Mouse (Mus musculus) kidney, embryonic 15.5 days (tissue): ENCODE results near the gene 9630041A04Rik. TPM values are rescaled to one million over a fixed set of nuclear protein-coding genes. Genes with fewer than 3 reads are reported as not detected.

ENCODE experiments used
- ATAC-seq: fragments of 200-750 bp; cut with Nextera tagmentation; replicated peaks from 2 replicates; pipeline ENCODE4 v1.8.0; 2017; ENCODE audit warnings: moderate TSS enrichment; ENCODE audit not compliant: low FRiP score
- H3K27ac ChIP-seq: fragments of 300-500 bp; sonication (generic); 2 replicates; pipeline ENCODE4 v1.5.1; 2015; ENCODE audit warnings: mild to moderate bottlenecking, inconsistent platforms
- H3K27me3 ChIP-seq: fragments of 300-500 bp; sonication (generic); 2 replicates; pipeline ENCODE4 v1.6.1; 2015; ENCODE audit warnings: inconsistent platforms
- H3K36me3 ChIP-seq: fragments of 300-500 bp; sonication (generic); 2 replicates; pipeline ENCODE4 v1.6.1; 2015; ENCODE audit warnings: inconsistent platforms
- H3K4me1 ChIP-seq: fragments of 300-500 bp; sonication (generic); 2 replicates; pipeline ENCODE4 v1.6.1; 2015; ENCODE audit warnings: inconsistent platforms
- H3K4me2 ChIP-seq: fragments of 300-500 bp; sonication (generic); 2 replicates; pipeline ENCODE4 v1.6.1; 2015; ENCODE audit warnings: moderate library complexity, mild to moderate bottlenecking, inconsistent platforms
- H3K4me3 ChIP-seq: fragments of 300-500 bp; sonication (generic); replicated peaks from 2 replicates; pipeline ENCODE4 v1.5.1; 2015; ENCODE audit warnings: mild to moderate bottlenecking, inconsistent platforms
- H3K9ac ChIP-seq: fragments of 300-500 bp; sonication (generic); 2 replicates; pipeline ENCODE4 v1.6.1; 2015; ENCODE audit warnings: mild to moderate bottlenecking, inconsistent platforms
- H3K9me3 ChIP-seq: fragments of 300-500 bp; sonication (generic); replicated peaks from 2 replicates; pipeline ENCODE4 v1.6.1; 2016; ENCODE audit warnings: inconsistent platforms
- WGBS: fragments of 180-500 bp; shearing (Covaris S2); methylation state at CpG from one replicate; pipeline ENCODE4 v1.1.7; 2015; ENCODE audit warnings: mixed read lengths; 5-methylcytosine and 5-hydroxymethylcytosine counted together
- polyA plus RNA-seq: library from polyadenylated mRNA; unstranded; fragments of >200 nt; fragmentation: Nextera tagmentation; extraction: Ambion mirVana; gene quantifications from 2 replicates; pipeline ENCODE4 v1.2.1, GENCODE M21; 2015

The 9630041A04Rik gene
- polyA plus RNA-seq, 1 experiment from 2014 or later: not detected

DNA sequence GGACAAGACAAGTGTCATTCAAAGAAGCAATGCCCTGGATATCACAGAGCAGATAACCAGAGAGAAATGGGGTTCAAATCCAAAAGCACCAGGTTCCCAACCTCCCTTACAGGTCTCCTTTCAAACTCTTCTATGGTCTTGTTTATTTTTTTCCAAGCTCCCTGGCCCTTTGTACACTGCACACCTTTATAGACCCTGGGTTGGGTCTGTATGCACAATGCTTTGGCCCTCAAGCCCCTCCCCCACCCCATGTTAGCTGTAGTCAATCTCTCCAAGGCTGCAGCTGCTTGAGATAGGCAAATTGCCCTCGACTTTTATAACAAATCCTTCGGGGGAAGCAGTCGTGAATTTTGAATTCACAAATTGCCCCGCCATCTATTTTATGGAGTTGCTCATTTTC is 63.2 kb downstream of the 9630041A04Rik start:
- Histone ChIP-seq H3K27me3 (no peaks in the 10 kb centered on the region), H3K9ac (no peak overlapping the region), H3K4me1 (no peaks in the 10 kb centered on the region), H3K9me3 (no peaks in the 10 kb centered on the region), H3K27ac (no peak overlapping the region), H3K4me2 (no peak overlapping the region), H3K36me3 (no peaks in the 10 kb centered on the region), H3K4me3 (no peak overlapping the region)
- ATAC-seq: no peak
- 54% methylated on average over 4 of the region's 4 CpGs for WGBS

GRCm38 (mm10) chr9:101933946-101934573 is 72.4 kb downstream of the 9630041A04Rik start:
- 63% methylated on average over 8 of the region's 8 CpGs for WGBS
- no peak overlapping the region for H3K4me3 ChIP-seq
- no peaks in the 10 kb centered on the region for H3K27me3 ChIP-seq
- no peak overlapping the region for H3K27ac ChIP-seq
- no peak overlapping the region for H3K9ac ChIP-seq
- no peaks in the 10 kb centered on the region for H3K9me3 ChIP-seq
- H3K4me1 ChIP-seq: no peaks in the 10 kb centered on the region
- H3K36me3 ChIP-seq: no peaks in the 10 kb centered on the region
- no peak for ATAC-seq
- H3K4me2 ChIP-seq: no peak overlapping the region

GRCm38 (mm10) chr9:101934887-101935286 is 73.2 kb downstream of the 9630041A04Rik start:
- H3K27me3 ChIP-seq: no peaks in the 10 kb centered on the region
- H3K36me3 ChIP-seq: no peaks in the 10 kb centered on the region
- no peaks in the 10 kb centered on the region for H3K9me3 ChIP-seq
- H3K4me1 ChIP-seq: no peaks in the 10 kb centered on the region
- H3K4me2 ChIP-seq: no peak overlapping the region
- no peak overlapping the region for H3K4me3 ChIP-seq
- no peak overlapping the region for H3K9ac ChIP-seq
- WGBS: 81% methylated on average over 8 of the region's 8 CpGs
- ATAC-seq: no peak
- no peak overlapping the region for H3K27ac ChIP-seq

- 82% methylated on average over 4 of the region's 4 CpGs for WGBS
- no peaks in the 10 kb centered on the region for H3K9me3 ChIP-seq
Measured at GRCm38 (mm10) chr9:101938066-101938465, 76.4 kb downstream of the 9630041A04Rik start.

GRCm38 (mm10) chr9:101939006-101939405 is 77.4 kb downstream of the 9630041A04Rik start:
- Histone ChIP-seq H3K9me3 (no peaks in the 10 kb centered on the region), H3K27ac (no peak overlapping the region), H3K4me2 (no peak overlapping the region), H3K4me1 (no peaks in the 10 kb centered on the region), H3K4me3 (no peak overlapping the region), H3K36me3 (no peaks in the 10 kb centered on the region), H3K27me3 (0 out of 2 replicates have a peak, but pooled peaks cover 3% of the 10 kb centered on the region), H3K9ac (no peak overlapping the region)
- ATAC-seq: no peak
- WGBS: 75% methylated on average over 5 of the region's 5 CpGs

More at GRCm38 (mm10) chr9:101938066-101938465, 76.4 kb downstream of the 9630041A04Rik start:
- no peaks in the 10 kb centered on the region for H3K27me3 ChIP-seq
- H3K4me1 ChIP-seq: no peaks in the 10 kb centered on the region
- H3K9ac ChIP-seq: no peak overlapping the region
- no peaks in the 10 kb centered on the region for H3K36me3 ChIP-seq
- H3K4me3 ChIP-seq: no peak overlapping the region
- H3K27ac ChIP-seq: no peak overlapping the region
- H3K4me2 ChIP-seq: no peak overlapping the region
- ATAC-seq: no peak

DNA sequence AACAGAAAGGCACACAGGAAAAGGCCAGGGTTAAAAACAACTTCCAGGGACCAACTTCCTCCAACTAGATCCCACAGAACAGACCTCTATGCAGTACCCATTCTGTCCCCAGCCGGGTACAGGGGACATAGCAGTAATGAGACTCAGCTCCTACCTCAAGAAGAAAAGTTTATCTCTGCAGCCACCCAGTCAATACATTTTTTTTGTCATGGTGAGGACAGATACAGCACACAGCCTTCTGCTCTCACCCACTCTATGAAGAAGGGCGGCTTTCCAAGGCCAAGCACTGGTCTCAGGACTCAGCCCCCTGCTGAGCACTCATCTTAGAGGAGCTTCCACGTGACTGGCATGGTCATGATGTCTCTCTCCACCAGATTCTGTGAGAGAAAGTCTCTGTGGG is 78.5 kb downstream of the 9630041A04Rik start:
- Histone ChIP-seq H3K36me3 (no peaks in the 10 kb centered on the region), H3K9me3 (no peaks in the 10 kb centered on the region), H3K4me3 (no peak overlapping the region), H3K27me3 (0 out of 2 replicates have a peak, but pooled peaks cover 4% of the 10 kb centered on the region), H3K4me1 (no peaks in the 10 kb centered on the region), H3K9ac (no peak overlapping the region), H3K4me2 (no peak overlapping the region), H3K27ac (no peak overlapping the region)
- WGBS: 73% methylated on average over 3 of the region's 3 CpGs
- no peak for ATAC-seq

DNA sequence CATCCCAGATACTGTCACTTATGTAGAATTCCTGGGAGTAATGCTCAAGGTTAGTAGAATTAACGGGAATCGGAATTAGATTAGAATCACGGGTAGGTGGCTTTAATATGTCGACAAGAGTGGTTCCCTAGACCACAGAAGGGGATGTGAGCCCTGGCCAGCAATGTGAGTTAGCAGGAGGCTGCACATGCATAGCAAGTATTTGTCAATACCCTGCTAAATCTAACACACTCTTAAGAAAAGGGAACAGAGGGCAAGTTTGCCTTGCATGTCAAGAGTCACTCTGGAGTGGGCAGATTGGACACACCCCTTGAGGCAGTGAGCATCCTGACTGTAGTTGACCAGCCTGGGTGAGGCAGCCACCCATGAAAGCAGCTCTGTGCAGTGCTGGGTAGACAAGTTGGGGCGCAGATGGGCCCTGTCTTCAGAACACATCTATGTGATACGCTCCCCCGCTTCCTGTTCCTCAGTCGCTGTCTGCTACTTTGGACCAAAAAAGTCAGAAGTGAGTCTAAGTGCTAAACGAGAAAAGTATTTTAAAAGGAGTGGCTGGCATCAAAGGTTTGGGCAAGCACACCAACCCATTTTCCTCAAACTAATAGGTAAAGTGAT is 80.5 kb downstream of the 9630041A04Rik start:
- H3K9me3 ChIP-seq: no peaks in the 10 kb centered on the region
- no peak overlapping the region for H3K9ac ChIP-seq
- no peaks in the 10 kb centered on the region for H3K4me1 ChIP-seq
- ATAC-seq: no peak
- no peak overlapping the region for H3K4me2 ChIP-seq
- no peak overlapping the region for H3K27ac ChIP-seq
- H3K36me3 ChIP-seq: no peaks in the 10 kb centered on the region
- WGBS: 68% methylated on average over 9 of the region's 9 CpGs
- no peak overlapping the region for H3K4me3 ChIP-seq
- 0 out of 2 replicates have a peak, but pooled peaks cover 4% of the 10 kb centered on the region for H3K27me3 ChIP-seq

GRCm38 (mm10) chr9:101945326-101945725 is 83.7 kb downstream of the 9630041A04Rik start:
- no peak overlapping the region for H3K27ac ChIP-seq
- H3K4me1 ChIP-seq: no peaks in the 10 kb centered on the region
- no peaks in the 10 kb centered on the region for H3K9me3 ChIP-seq
- no peak overlapping the region for H3K9ac ChIP-seq
- H3K4me2 ChIP-seq: no peak overlapping the region
- H3K4me3 ChIP-seq: no peak overlapping the region
- no peak for ATAC-seq
- H3K36me3 ChIP-seq: no peaks in the 10 kb centered on the region
- H3K27me3 ChIP-seq: 0 out of 2 replicates have a peak, but pooled peaks cover 4% of the 10 kb centered on the region
- 48% methylated on average over 7 of the region's 7 CpGs for WGBS

DNA sequence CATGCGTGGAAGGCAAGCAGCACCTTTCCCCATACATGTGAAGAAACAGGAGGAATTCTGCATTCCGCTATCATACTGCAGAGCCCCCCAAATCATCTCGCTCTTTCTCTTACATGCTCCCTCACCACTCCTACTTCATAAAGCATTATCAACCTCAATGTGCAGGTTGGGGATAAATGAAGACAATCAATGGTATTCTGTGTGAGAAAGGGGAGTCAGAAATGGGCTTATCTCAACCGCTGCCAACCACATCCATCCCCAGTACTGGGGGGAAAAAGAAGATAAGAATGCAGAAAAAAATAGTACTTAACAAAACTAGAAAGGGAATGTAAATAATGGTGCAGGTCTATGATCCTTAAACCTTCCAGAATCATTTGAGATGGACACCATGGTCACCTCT is 84.2 kb downstream of the 9630041A04Rik start:
- no peak for ATAC-seq
- 86% methylated on average over 4 of the region's 4 CpGs for WGBS

GRCm38 (mm10) chr9:101950101-101950500 is 88.5 kb downstream of the 9630041A04Rik start:
- no peak overlapping the region for H3K4me2 ChIP-seq
- no peak overlapping the region for H3K4me3 ChIP-seq
- no peak overlapping the region for H3K27ac ChIP-seq
- H3K9me3 ChIP-seq: no peaks in the 10 kb centered on the region
- H3K4me1 ChIP-seq: no peaks in the 10 kb centered on the region
- H3K27me3 ChIP-seq: no peaks in the 10 kb centered on the region
- 13% methylated on average over 3 of the region's 3 CpGs for WGBS
- H3K36me3 ChIP-seq: no peaks in the 10 kb centered on the region
- H3K9ac ChIP-seq: no peak overlapping the region
- ATAC-seq: no peak

More for the DNA sequence above, 84.2 kb downstream of the 9630041A04Rik start:
- Histone ChIP-seq H3K9ac (no peak overlapping the region), H3K4me1 (no peaks in the 10 kb centered on the region), H3K27me3 (0 out of 2 replicates have a peak, but pooled peaks cover 4% of the 10 kb centered on the region), H3K4me2 (no peak overlapping the region), H3K4me3 (no peak overlapping the region), H3K36me3 (no peaks in the 10 kb centered on the region), H3K9me3 (no peaks in the 10 kb centered on the region), H3K27ac (no peak overlapping the region)

GRCm38 (mm10) chr9:101954529-101954928 is 92.9 kb downstream of the 9630041A04Rik start:
- ATAC-seq: no peak
- no peaks in the 10 kb centered on the region for H3K4me1 ChIP-seq
- no peaks in the 10 kb centered on the region for H3K27me3 ChIP-seq

DNA sequence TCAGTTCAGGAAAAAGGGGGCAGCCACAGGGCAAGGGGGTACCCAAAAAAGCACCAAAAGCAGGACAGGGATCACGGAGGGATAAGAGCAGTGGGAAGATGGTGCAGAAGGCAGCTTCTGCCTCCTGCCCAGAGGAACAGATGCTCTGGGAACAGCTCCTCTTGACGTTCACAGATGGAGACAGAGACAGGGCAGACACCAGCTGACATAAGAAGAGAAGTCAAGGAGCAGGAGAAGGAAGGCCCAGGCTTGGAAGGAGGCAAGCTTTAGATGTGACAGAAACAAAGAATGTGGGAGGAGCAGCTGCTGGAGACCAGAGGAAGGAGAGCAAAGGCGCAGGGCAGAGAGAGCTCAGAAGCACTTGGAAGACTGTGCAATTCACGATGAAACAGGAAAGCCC is 94.6 kb downstream of the 9630041A04Rik start:
- WGBS: 36% methylated on average over 4 of the region's 4 CpGs
- Histone ChIP-seq H3K27me3 (no peaks in the 10 kb centered on the region), H3K4me1 (no peaks in the 10 kb centered on the region), H3K27ac (no peak overlapping the region), H3K4me2 (no peak overlapping the region), H3K4me3 (no peak overlapping the region), H3K9me3 (no peaks in the 10 kb centered on the region), H3K36me3 (no peaks in the 10 kb centered on the region), H3K9ac (no peak overlapping the region)
- ATAC-seq: no peak

More at GRCm38 (mm10) chr9:101954529-101954928, 92.9 kb downstream of the 9630041A04Rik start:
- no peak overlapping the region for H3K27ac ChIP-seq
- no peak overlapping the region for H3K4me3 ChIP-seq
- WGBS: 76% methylated on average over 4 of the region's 4 CpGs
- H3K4me2 ChIP-seq: no peak overlapping the region
- no peak overlapping the region for H3K9ac ChIP-seq
- no peaks in the 10 kb centered on the region for H3K9me3 ChIP-seq
- H3K36me3 ChIP-seq: no peaks in the 10 kb centered on the region
